Mouse (Mus musculus) left cerebral cortex, postnatal 14 days (tissue): ENCODE results near the gene Ilk. TPM values are rescaled to one million over a fixed set of nuclear protein-coding genes. Genes with fewer than 3 reads are reported as not detected.
"Not testable (repeated sequence)": the region's sequence is repeated elsewhere in the genome, so short reads cannot be mapped to it uniquely, and the experiment has no call there.

Experiments
- DNase-seq, 2 experiments: peaks; one replicate each; pipeline ENCODE4 v3.0.0; 2021 to 2022; ENCODE audit warnings: low spot score in 2 of 2, mixed read lengths in 1 of 2
- intact Hi-C: fragments of 180-260 bp; cut with DNase I; formaldehyde crosslinking; loops from one replicate; pipeline ENCODE4 v1.15.1; 2025
- total RNA-seq, 2 experiments: library from RNA; stranded (reverse); gene quantifications; 2 replicates each; pipeline ENCODE4 v1.2.3; 2021

Ilk gene
- total RNA-seq, 2 experiments from 2014 or later, result 94.1 to 97.2 TPM

- DNase-seq, result no peak
- intact Hi-C loops, result no loop called here
These were observed 3.9 kb downstream of the Ilk start for GRCm38 (mm10) chr7:105740089-105740795.

- intact Hi-C loops, result no loop called here
- DNase-seq, result no peak
These were observed 4.5 kb downstream of the Ilk start for GRCm38 (mm10) chr7:105740851-105741250.

DNA sequence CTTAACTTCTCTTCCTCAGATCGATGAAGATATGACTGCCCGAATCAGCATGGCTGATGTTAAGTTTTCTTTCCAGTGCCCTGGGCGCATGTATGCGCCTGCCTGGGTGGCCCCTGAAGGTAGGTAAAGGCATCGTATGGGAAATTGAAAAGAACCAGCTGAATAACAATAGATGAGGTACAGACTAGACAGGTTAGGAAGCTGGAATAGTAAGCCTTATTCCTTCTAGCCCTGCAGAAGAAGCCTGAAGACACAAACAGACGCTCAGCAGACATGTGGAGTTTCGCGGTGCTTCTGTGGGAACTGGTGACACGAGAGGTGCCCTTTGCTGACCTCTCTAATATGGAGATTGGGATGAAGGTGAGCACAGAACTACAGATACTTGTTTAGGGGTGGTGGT, 5.6 kb downstream of the Ilk start:
- intact Hi-C loops, result no loop called here
- DNase-seq, result no peak

GRCm38 (mm10) chr7:105742539-105743215, 6.3 kb downstream of the Ilk start:
- intact Hi-C loops, DNase-seq: not testable (repeated sequence)

GRCm38 (mm10) chr7:105743246-105743925, 7.0 kb downstream of the Ilk start:
- intact Hi-C loops, DNase-seq: not testable (repeated sequence)

GRCm38 (mm10) chr7:105743926-105744590, 7.7 kb downstream of the Ilk start, which contains the start of gene Taf10:
Gene Taf10 (minus strand): TSS chr7:105744361.
- intact Hi-C loops, result no loop called here
- peak; percentile 84 to 87 for DNase-seq

DNA sequence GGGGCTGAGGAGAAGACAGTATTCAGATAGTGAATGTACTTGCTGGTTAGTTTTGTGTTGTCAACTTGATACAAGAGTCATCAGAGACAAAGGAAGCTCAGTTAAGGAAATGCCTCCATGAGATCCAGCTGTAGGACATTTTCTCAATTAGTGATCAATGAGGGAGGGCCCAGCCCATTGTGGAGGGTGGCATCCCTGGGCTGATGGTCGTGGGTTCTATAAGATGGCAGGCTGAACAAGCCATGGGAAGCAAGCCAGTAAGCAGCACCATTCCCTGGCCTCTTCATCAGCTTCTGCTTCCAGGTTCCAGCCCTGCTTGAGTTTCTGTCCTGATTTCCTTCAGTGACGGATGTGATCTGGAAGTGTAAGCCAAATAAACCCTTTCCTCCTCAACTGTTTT, 11.4 kb downstream of the Ilk start:
- DNase-seq, result no peak
- intact Hi-C loops, result no loop called here

- intact Hi-C loops, result loop anchor here (5.0 kb wide), 1 partner anchor 114 kb away; no protein-coding TSS in a partner anchor
These were observed 15.4 kb downstream of the Ilk start, which contains the start of gene Tpp1 for GRCm38 (mm10) chr7:105751491-105752433. Gene Tpp1 (minus strand): TSS chr7:105752235.

DNA sequence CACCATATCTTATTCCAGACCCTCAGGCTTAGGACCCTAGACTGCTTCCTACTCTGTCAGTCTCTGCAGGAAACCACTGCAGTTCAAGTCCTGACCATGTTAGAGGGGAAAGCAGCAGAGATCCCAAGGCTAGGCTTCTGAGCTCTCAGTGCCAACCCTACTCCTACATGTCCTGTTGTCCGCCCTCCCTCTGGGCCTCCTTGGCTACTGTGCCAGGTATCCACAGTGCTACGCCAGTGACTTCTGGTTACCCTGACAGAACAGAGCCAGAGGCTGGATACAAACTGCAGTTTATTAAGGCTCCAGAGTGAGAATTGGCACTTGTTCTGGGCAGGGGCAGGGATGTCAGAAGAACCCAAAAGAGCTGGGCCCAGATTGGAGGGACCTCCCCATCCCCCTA, 16.3 kb downstream of the Ilk start:
- intact Hi-C loops, result loop anchor here (5.0 kb wide), 1 partner anchor 115 kb away; no protein-coding TSS in a partner anchor
- no peak for DNase-seq

More at GRCm38 (mm10) chr7:105751491-105752433, 15.4 kb downstream of the Ilk start, which contains the start of gene Tpp1:
- DNase-seq, result peak; percentile 94 to 98

DNA sequence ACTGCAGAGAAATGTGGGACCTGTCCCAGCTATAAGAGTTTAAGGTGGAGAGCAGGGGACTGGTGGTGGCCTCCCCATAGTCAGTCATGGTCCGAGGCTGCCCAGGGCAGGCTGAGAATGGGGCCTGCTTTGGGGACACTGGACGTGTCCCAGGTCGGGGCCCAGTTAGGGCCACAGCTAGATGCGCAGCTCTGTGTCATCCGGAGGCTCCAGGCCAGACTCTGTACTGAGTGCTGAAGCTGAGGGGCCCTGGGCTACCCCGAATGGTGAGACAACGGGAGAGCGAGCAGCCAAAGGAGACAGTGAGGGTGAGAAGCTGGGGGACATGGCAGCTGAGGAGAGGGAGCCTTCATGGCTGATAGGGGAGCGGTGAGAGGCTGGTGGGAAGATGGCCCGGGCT, 16.9 kb downstream of the Ilk start:
- intact Hi-C loops, result loop anchor here (5.0 kb wide), 1 partner anchor 116 kb away; no protein-coding TSS in a partner anchor
- DNase-seq, result no peak

DNA sequence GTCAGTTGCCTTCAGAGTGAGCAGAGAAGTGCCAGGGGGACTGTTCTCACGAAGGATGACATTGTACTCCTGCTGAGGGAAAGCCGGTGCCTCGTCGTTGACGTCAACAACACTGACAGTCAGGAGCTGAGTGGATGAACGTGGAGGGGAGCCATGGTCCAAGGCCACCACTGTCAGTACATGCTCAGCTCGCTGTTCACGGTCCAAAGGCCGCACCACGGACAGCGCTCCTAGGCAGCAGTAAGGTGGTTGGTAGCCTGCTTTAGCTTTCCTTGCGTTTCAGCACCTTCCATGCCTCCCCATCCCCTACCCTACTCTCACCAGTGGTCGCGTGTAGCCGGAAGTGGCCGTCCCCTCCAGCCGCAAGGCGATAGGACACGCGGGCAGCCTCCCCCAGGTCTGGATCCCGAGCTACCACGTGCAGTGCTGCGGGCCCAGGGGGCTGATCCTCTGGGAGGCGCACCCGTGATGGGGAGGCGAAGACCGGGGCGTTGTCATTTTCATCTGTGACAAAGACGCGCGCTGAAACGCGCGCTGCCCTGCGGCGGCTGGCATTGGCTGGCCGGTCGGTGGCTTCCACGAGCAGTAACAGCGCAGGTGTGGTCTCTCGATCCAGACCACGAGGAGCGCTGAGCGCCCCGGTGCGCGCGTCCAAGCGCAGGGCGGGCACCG, 25.6 kb downstream of the Ilk start:
- intact Hi-C loops, result no loop called here

GRCm38 (mm10) chr7:105762517-105763270, 26.3 kb downstream of the Ilk start:
- intact Hi-C loops, result no loop called here
- DNase-seq, result no peak

More for the DNA sequence above, 25.6 kb downstream of the Ilk start:
- no peak for DNase-seq

DNA sequence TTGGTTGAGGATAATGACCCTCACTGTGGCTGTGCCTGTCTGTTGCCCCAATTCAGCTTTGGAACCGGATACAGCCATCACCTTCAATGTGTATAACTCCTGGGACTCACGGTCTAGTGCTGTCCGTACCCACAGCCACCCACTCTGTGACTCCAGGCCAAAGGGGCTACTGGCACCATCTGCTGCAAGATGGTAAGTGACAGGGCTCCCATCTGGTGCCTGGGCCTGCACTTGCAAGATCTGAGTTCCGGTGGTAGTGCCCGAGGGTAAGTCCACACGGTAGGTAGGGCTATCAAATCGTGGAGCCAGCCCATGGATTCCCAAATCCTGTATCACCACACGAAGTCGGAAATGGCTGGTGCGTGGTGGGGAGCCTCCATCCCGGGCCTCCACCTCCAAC, 27.9 kb downstream of the Ilk start:
- intact Hi-C loops, result no loop called here
- no peak for DNase-seq

DNA sequence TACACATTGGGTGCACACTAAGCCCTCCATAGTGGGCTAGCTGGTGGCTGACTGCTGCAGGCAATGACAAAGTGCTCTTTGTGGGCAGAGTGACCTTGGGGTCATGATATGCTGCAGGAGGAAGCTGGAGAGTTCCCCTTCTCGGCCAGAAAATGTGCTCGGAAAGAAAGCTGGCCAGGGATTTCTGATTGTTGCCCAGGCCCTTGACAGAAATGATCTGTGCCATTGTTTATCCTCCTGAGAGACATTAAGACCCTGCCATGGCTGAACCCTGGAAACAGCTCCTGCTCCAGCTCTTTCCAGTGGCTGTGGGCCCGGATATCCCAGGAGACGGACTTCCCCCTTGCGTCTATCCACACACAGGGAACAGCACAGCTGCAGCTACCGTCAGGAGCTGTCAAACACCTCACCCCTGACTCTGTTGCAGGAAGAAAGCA, 31.4 kb downstream of the Ilk start:
- DNase-seq, result no peak
- intact Hi-C loops, result loop anchor here (5.0 kb wide), 1 partner anchor 40 kb away; no protein-coding TSS in a partner anchor

DNA sequence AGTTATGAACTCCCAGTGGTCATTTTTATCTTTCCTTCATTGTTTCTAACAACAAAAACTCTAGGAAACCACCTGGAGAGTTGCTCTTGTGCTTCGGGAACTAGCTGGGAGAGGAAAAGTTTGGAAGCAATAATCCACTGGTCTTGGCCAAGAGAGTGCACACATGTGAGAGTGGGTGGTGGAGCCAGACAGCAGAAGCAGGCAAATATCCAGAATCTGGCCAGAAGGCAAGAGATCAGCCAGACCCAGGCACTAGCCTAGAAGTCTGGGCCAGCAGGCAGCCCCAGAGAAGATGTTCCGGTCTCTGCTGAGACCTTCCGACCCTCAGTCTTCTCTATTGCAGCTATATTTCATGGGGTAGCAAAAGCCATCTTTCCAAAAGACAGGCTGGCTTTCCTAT, 33.6 kb downstream of the Ilk start:
- no peak for DNase-seq
- intact Hi-C loops, result loop anchor here (5.0 kb wide), 1 partner anchor 37 kb away; no protein-coding TSS in a partner anchor

GRCm38 (mm10) chr7:105772331-105772730, 35.9 kb downstream of the Ilk start:
- DNase-seq, result no peak
- intact Hi-C loops, result no loop called here

DNA sequence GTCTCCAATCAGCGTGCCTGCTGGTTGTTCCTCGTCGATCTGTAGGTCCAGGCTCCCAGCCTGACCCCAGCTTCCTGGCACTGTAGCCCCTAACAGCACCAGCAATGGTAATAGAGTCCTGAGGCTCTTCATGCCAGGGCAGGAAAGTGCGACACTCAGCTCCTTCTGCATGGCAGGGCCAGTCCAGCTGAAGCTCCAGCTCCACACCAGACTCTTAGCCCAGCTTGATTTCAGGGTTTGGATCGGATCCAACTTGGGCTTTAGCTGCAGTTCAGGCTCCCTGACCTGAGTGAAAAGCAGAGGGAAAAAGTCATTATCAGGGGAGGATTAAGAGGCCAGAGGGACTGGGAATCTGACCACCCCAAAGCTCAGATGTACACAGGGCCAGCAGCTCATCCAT, 36.6 kb downstream of the Ilk start:
- intact Hi-C loops, result no loop called here

More for the DNA sequence above, 36.6 kb downstream of the Ilk start:
- DNase-seq, result no peak
